Mouse (Mus musculus) left cerebral cortex, postnatal 4 days (tissue): Measurements from ENCODE around the gene Ankrd39. TPM values are rescaled to one million over a fixed set of nuclear protein-coding genes. Genes with fewer than 3 reads are reported as not detected.
"Not testable (repeated sequence)": the region's sequence is repeated elsewhere in the genome, so short reads cannot be mapped to it uniquely, and the experiment has no call there.

Source experiments
- DNase-seq: peaks from one replicate; pipeline ENCODE4 v3.0.0-alpha.2; 2022
- intact Hi-C: fragments of 180-260 bp; cut with DNase I; formaldehyde crosslinking; loops from one replicate; pipeline ENCODE4 v1.15.1; 2025
- total RNA-seq, 2 experiments: library from RNA; stranded (reverse); gene quantifications; 2 replicates each; pipeline ENCODE4 v1.2.3; 2021

Gene Ankrd39
- total RNA-seq, 2 experiments from 2014 or later = 13.4 to 15.1 TPM

GRCm38 (mm10) chr1:36555798-36556395, 8.7 kb upstream of the Ankrd39 start:
- intact Hi-C loops = loop anchor here (5.0 to 10.0 kb wide), 2 partner anchors 79 to 126 kb away; partner anchors contain the start of gene Fam178b
- peak; percentile 78 for DNase-seq

GRCm38 (mm10) chr1:36554633-36555399, 7.6 kb upstream of the Ankrd39 start:
- DNase-seq = peak; percentile 44
- intact Hi-C loops = loop anchor here (5.0 to 10.0 kb wide), 2 partner anchors 80 to 127 kb away; partner anchors contain the start of gene Fam178b

GRCm38 (mm10) chr1:36552506-36552905, 5.3 kb upstream of the Ankrd39 start:
- intact Hi-C loops = loop anchor here (10.0 kb wide), 1 partner anchor 82 kb away; no protein-coding TSS in a partner anchor
- DNase-seq = peak; percentile 66

- intact Hi-C loops = loop anchor here (10.0 kb wide), 1 partner anchor 83 kb away; no protein-coding TSS in a partner anchor
- DNase-seq = no peak
These were observed 4.7 kb upstream of the Ankrd39 start for GRCm38 (mm10) chr1:36551904-36552303.

- DNase-seq = no peak
- intact Hi-C loops = loop anchor here (10.0 kb wide), 1 partner anchor 85 kb away; no protein-coding TSS in a partner anchor
These were observed 3.0 kb upstream of the Ankrd39 start for GRCm38 (mm10) chr1:36550075-36550863.

GRCm38 (mm10) chr1:36549491-36549890, 2.2 kb upstream of the Ankrd39 start:
- intact Hi-C loops = loop anchor here (5.0 kb wide), 1 partner anchor 143 kb away; the partner anchor contains the start of gene Cox5b

GRCm38 (mm10) chr1:36548771-36549170, 1.5 kb upstream of the Ankrd39 start:
- intact Hi-C loops = loop anchor here (5.0 kb wide), 1 partner anchor 144 kb away; the partner anchor contains the start of gene Cox5b
- no peak for DNase-seq

More at GRCm38 (mm10) chr1:36549491-36549890, 2.2 kb upstream of the Ankrd39 start:
- no peak for DNase-seq

- peak; percentile 66 for DNase-seq
- intact Hi-C loops = loop anchor here (5.0 kb wide), 1 partner anchor 144 kb away; the partner anchor contains the start of gene Cox5b
These were observed 845 bp upstream of the Ankrd39 start for GRCm38 (mm10) chr1:36547981-36548598.

GRCm38 (mm10) chr1:36545845-36546600, 1.2 kb downstream of the Ankrd39 start:
- intact Hi-C loops = loop anchor here (5.0 kb wide), 1 partner anchor 146 kb away; the partner anchor contains the start of gene Cox5b
- no peak for DNase-seq

- intact Hi-C loops = loop anchor here (5.0 kb wide), 1 partner anchor 147 kb away; the partner anchor contains the start of gene Cox5b
- DNase-seq = no peak
These were observed 1.9 kb downstream of the Ankrd39 start for GRCm38 (mm10) chr1:36545382-36545781.

- intact Hi-C loops = no loop called here
- no peak for DNase-seq
These were observed 4.3 kb downstream of the Ankrd39 start for GRCm38 (mm10) chr1:36542925-36543324.

GRCm38 (mm10) chr1:36541844-36542243, 5.4 kb downstream of the Ankrd39 start:
- intact Hi-C loops = no loop called here
- peak; percentile 64 for DNase-seq

- no peak for DNase-seq
- intact Hi-C loops = no loop called here
These were observed 6.4 kb downstream of the Ankrd39 start for GRCm38 (mm10) chr1:36540807-36541206.

GRCm38 (mm10) chr1:36540132-36540531, 7.1 kb downstream of the Ankrd39 start:
- DNase-seq = no peak
- intact Hi-C loops = no loop called here

GRCm38 (mm10) chr1:36539186-36539585, 8.1 kb downstream of the Ankrd39 start, which contains the start of gene Gm42417:
Gene Gm42417, minus strand, starts transcription at chr1:36539429.
- DNase-seq = peak; percentile 69
- intact Hi-C loops = no loop called here

- intact Hi-C loops = no loop called here
- no peak for DNase-seq
These were observed 8.5 kb downstream of the Ankrd39 start for GRCm38 (mm10) chr1:36538727-36539126.

- intact Hi-C loops, DNase-seq: not testable (repeated sequence)
These were observed 10.5 kb downstream of the Ankrd39 start, which contains the start of gene Ankrd23 for GRCm38 (mm10) chr1:36536783-36537182. Gene Ankrd23, minus strand, starts transcription at chr1:36536883.

- intact Hi-C loops = no loop called here
- DNase-seq = no peak
These were observed 10.9 kb downstream of the Ankrd39 start for GRCm38 (mm10) chr1:36536397-36536728.
